Mouse (Mus musculus) embryonic facial prominence, embryonic 13.5 days (tissue): ENCODE measurements around the gene Prpf31. TPM values are rescaled to one million over a fixed set of nuclear protein-coding genes. Genes with fewer than 3 reads are reported as not detected.
A peak's percentile ranks its signal among the peaks of the same experiment; 100 is the strongest.

Experiments
- ATAC-seq: fragments of 200-750 bp; cut with Nextera tagmentation; 2 replicates; pipeline ENCODE4 v1.8.0; 2017; ENCODE audit warnings: low read depth; ENCODE audit not compliant: insufficient number of reproducible peaks, insufficient read depth, low FRiP score, low TSS enrichment
- H3K27ac ChIP-seq: fragments of 300-500 bp; sonication (generic); 2 replicates; pipeline ENCODE4 v1.5.1; 2015; ENCODE audit warnings: moderate library complexity, mild to moderate bottlenecking, inconsistent platforms
- H3K27me3 ChIP-seq: fragments of 300-500 bp; sonication (generic); 2 replicates; pipeline ENCODE4 v1.6.1; 2015; ENCODE audit warnings: mild to moderate bottlenecking, inconsistent platforms
- H3K36me3 ChIP-seq: fragments of 300-500 bp; sonication (generic); 2 replicates; pipeline ENCODE4 v1.6.1; 2015; ENCODE audit warnings: mild to moderate bottlenecking, inconsistent platforms
- H3K4me1 ChIP-seq: fragments of 300-500 bp; sonication (generic); 2 replicates; pipeline ENCODE4 v1.6.1; 2015; ENCODE audit warnings: inconsistent platforms
- H3K4me2 ChIP-seq: fragments of 300-500 bp; sonication (generic); 2 replicates; pipeline ENCODE4 v1.6.1; 2015; ENCODE audit warnings: moderate library complexity, mild to moderate bottlenecking, inconsistent platforms
- H3K4me3 ChIP-seq: fragments of 300-500 bp; sonication (generic); 2 replicates; pipeline ENCODE4 v1.5.1; 2015; ENCODE audit warnings: mild to moderate bottlenecking, inconsistent platforms
- H3K9ac ChIP-seq: fragments of 300-500 bp; sonication (generic); 2 replicates; pipeline ENCODE4 v1.6.1; 2015; ENCODE audit warnings: mild to moderate bottlenecking, inconsistent platforms
- H3K9me3 ChIP-seq: fragments of 300-500 bp; sonication (generic); 2 replicates; pipeline ENCODE4 v1.6.1; 2016; ENCODE audit warnings: inconsistent platforms
- WGBS: fragments of 180-500 bp; shearing (Covaris S2); methylation state at CpG from one replicate; pipeline ENCODE4 v1.1.7; 2015; ENCODE audit warnings: mixed read lengths; 5-methylcytosine and 5-hydroxymethylcytosine counted together
- polyA plus RNA-seq: library from polyadenylated mRNA; unstranded; fragments of >200 nt; fragmentation: Nextera tagmentation; extraction: Ambion mirVana; gene quantifications from 2 replicates; pipeline ENCODE4 v1.2.1, GENCODE M21; 2015

Prpf31 gene
- polyA plus RNA-seq, 1 experiment from 2014 or later, result 122 TPM

- Histone ChIP-seq H3K27me3 (no peaks in the 10 kb centered on the region), H3K4me2 (peak overlapping the region; percentile 58; the same call in 1 of the 2 replicates), H3K27ac (no peak overlapping the region), H3K9ac (no peak overlapping the region), H3K9me3 (no peaks in the 10 kb centered on the region), H3K4me1 (peaks cover 22% of the 10 kb centered on the region), H3K36me3 (peaks cover 36% of the 10 kb centered on the region), H3K4me3 (no peak overlapping the region)
- ATAC-seq, result no peak
- WGBS, result 74% methylated on average over 5 of the region's 5 CpGs
Measured at GRCm38 (mm10) chr7:3643412-3643811, 13.6 kb downstream of the Prpf31 start.

- Histone ChIP-seq H3K4me1 (peaks cover 27% of the 10 kb centered on the region), H3K4me3 (peak overlapping the region; percentile 97), H3K36me3 (peaks cover 31% of the 10 kb centered on the region), H3K27ac (no peak overlapping the region; the same call in 1 of the 2 replicates), H3K9ac (no peak overlapping the region), H3K4me2 (peak overlapping the region; percentile 58), H3K9me3 (no peaks in the 10 kb centered on the region), H3K27me3 (no peaks in the 10 kb centered on the region)
- 20% methylated on average over 9 of the region's 9 CpGs for WGBS
- no peak for ATAC-seq
Measured at GRCm38 (mm10) chr7:3643843-3644242, 14.1 kb downstream of the Prpf31 start.

- WGBS, result 1% methylated on average over 11 of the region's 11 CpGs
- peak overlapping the region; percentile 97 for H3K4me3 ChIP-seq
- H3K27ac ChIP-seq, result no peak overlapping the region; the same call in 1 of the 2 replicates
- H3K27me3 ChIP-seq, result no peaks in the 10 kb centered on the region
- no peaks in the 10 kb centered on the region for H3K9me3 ChIP-seq
- peak overlapping the region; percentile 58 for H3K4me2 ChIP-seq
- peaks cover 27% of the 10 kb centered on the region for H3K4me1 ChIP-seq
- no peak overlapping the region for H3K9ac ChIP-seq
- ATAC-seq, result no peak
- peaks cover 27% of the 10 kb centered on the region for H3K36me3 ChIP-seq
Measured at GRCm38 (mm10) chr7:3644348-3644671, 14.5 kb downstream of the Prpf31 start.

- WGBS, result under 1% methylated on average over 53 of the region's 58 CpGs
- peak; percentile 99 for ATAC-seq
Measured at GRCm38 (mm10) chr7:3644672-3645487, 15.1 kb downstream of the Prpf31 start, which contains the start of gene Cnot3. Cnot3 (plus strand) TSS chr7:3645268.

GRCm38 (mm10) chr7:3645488-3646025 is 15.8 kb downstream of the Prpf31 start:
- peak; percentile 0; the same call in 1 of the 2 replicates for ATAC-seq
- no peaks in the 10 kb centered on the region for H3K9me3 ChIP-seq
- peaks cover 25% of the 10 kb centered on the region for H3K36me3 ChIP-seq
- under 1% methylated on average over 52 of the region's 58 CpGs for WGBS
- H3K4me2 ChIP-seq, result peak overlapping the region; percentile 86
- peaks cover 27% of the 10 kb centered on the region for H3K4me1 ChIP-seq
- H3K9ac ChIP-seq, result peak overlapping the region; percentile 99
- no peaks in the 10 kb centered on the region for H3K27me3 ChIP-seq
- H3K27ac ChIP-seq, result peak overlapping the region; percentile 98
- peak overlapping the region; percentile 97 for H3K4me3 ChIP-seq

More at GRCm38 (mm10) chr7:3644672-3645487, 15.1 kb downstream of the Prpf31 start, which contains the start of gene Cnot3:
- Histone ChIP-seq H3K36me3 (peaks cover 25% of the 10 kb centered on the region), H3K27ac (peak within 1 kb of the TSS; percentile 98), H3K9me3 (no peaks in the 10 kb centered on the region), H3K4me1 (peaks cover 27% of the 10 kb centered on the region), H3K4me3 (peak within 1 kb of the TSS; percentile 97), H3K9ac (peak within 1 kb of the TSS; percentile 99), H3K27me3 (no peaks in the 10 kb centered on the region), H3K4me2 (peak within 1 kb of the TSS; percentile 86)

- peak overlapping the region; percentile 98; the same call in 1 of the 2 replicates for H3K27ac ChIP-seq
- peak overlapping the region; percentile 86 for H3K4me2 ChIP-seq
- H3K4me1 ChIP-seq, result peaks cover 27% of the 10 kb centered on the region
- no peaks in the 10 kb centered on the region for H3K27me3 ChIP-seq
- H3K36me3 ChIP-seq, result peaks cover 25% of the 10 kb centered on the region
- no peak for ATAC-seq
- WGBS, result 20% methylated on average over 9 of the region's 9 CpGs
- peak overlapping the region; percentile 97 for H3K4me3 ChIP-seq
- no peaks in the 10 kb centered on the region for H3K9me3 ChIP-seq
- H3K9ac ChIP-seq, result peak overlapping the region; percentile 99
Measured at GRCm38 (mm10) chr7:3646188-3646587, 16.4 kb downstream of the Prpf31 start.

GRCm38 (mm10) chr7:3646641-3647040 is 16.9 kb downstream of the Prpf31 start:
- Histone ChIP-seq H3K4me3 (peak overlapping the region; percentile 97), H3K9ac (peak overlapping the region; percentile 99), H3K36me3 (peaks cover 25% of the 10 kb centered on the region), H3K4me2 (peak overlapping the region; percentile 86), H3K9me3 (no peaks in the 10 kb centered on the region), H3K27ac (no peak overlapping the region), H3K4me1 (peaks cover 27% of the 10 kb centered on the region), H3K27me3 (no peaks in the 10 kb centered on the region)
- WGBS, result 66% methylated on average over 4 of the region's 4 CpGs
- ATAC-seq, result no peak

GRCm38 (mm10) chr7:3656966-3657365 is 27.2 kb downstream of the Prpf31 start:
- Histone ChIP-seq H3K4me1 (no peaks in the 10 kb centered on the region), H3K4me2 (no peak overlapping the region), H3K9ac (no peak overlapping the region), H3K9me3 (no peaks in the 10 kb centered on the region), H3K27ac (no peak overlapping the region), H3K4me3 (no peak overlapping the region), H3K27me3 (no peaks in the 10 kb centered on the region), H3K36me3 (peaks cover 100% of the 10 kb centered on the region)
- no peak for ATAC-seq
- WGBS, result 92% methylated on average over 4 of the region's 4 CpGs

GRCm38 (mm10) chr7:3658578-3658977 is 28.8 kb downstream of the Prpf31 start:
- Histone ChIP-seq H3K27ac (no peak overlapping the region), H3K4me2 (no peak overlapping the region), H3K4me1 (peaks cover 7% of the 10 kb centered on the region), H3K4me3 (no peak overlapping the region), H3K9me3 (no peaks in the 10 kb centered on the region), H3K36me3 (peaks cover 97% of the 10 kb centered on the region), H3K27me3 (no peaks in the 10 kb centered on the region), H3K9ac (no peak overlapping the region)
- no peak for ATAC-seq
- WGBS, result 85% methylated on average over 14 of the region's 14 CpGs

GRCm38 (mm10) chr7:3664524-3665214 is 34.9 kb downstream of the Prpf31 start:
- Histone ChIP-seq H3K4me3 (peak overlapping the region; percentile 74), H3K4me1 (peaks cover 23% of the 10 kb centered on the region), H3K9ac (peak overlapping the region; percentile 87), H3K27ac (peak overlapping the region; percentile 90), H3K9me3 (no peaks in the 10 kb centered on the region), H3K36me3 (peaks cover 36% of the 10 kb centered on the region), H3K27me3 (no peaks in the 10 kb centered on the region), H3K4me2 (peak overlapping the region; percentile 70)
- WGBS, result 30% methylated on average over 15 of the region's 15 CpGs
- peak; percentile 7; the same call in 1 of the 2 replicates for ATAC-seq
